Mouse (Mus musculus) kidney, adult 9 months (tissue): ENCODE results near the gene Sh3bgrl.

Source experiments
- DNase-seq: peaks from one replicate; pipeline ENCODE4 v3.0.0; 2022

Sh3bgrl gene

GRCm38 (mm10) chrX:109133500-109133899, 38.3 kb downstream of the Sh3bgrl start:
- no peak for DNase-seq

- no peak for DNase-seq
Observed at GRCm38 (mm10) chrX:109136306-109136705, 41.1 kb downstream of the Sh3bgrl start.

- no peak for DNase-seq
Observed at GRCm38 (mm10) chrX:109136820-109137219, 41.7 kb downstream of the Sh3bgrl start.

- DNase-seq, result no peak
Observed at GRCm38 (mm10) chrX:109137295-109137694, 42.1 kb downstream of the Sh3bgrl start.

- no peak for DNase-seq
Observed at GRCm38 (mm10) chrX:109141337-109141870, 46.2 kb downstream of the Sh3bgrl start.

GRCm38 (mm10) chrX:109142281-109142680, 47.1 kb downstream of the Sh3bgrl start:
- DNase-seq, result peak; percentile 30

GRCm38 (mm10) chrX:109145779-109146178, 50.6 kb downstream of the Sh3bgrl start:
- DNase-seq, result no peak

- no peak for DNase-seq
Observed at GRCm38 (mm10) chrX:109147108-109147507, 51.9 kb downstream of the Sh3bgrl start.

GRCm38 (mm10) chrX:109151228-109151627, 56.1 kb downstream of the Sh3bgrl start:
- no peak for DNase-seq

GRCm38 (mm10) chrX:109160326-109160725, 65.2 kb downstream of the Sh3bgrl start:
- DNase-seq, result no peak

GRCm38 (mm10) chrX:109160901-109161300, 65.7 kb downstream of the Sh3bgrl start:
- DNase-seq, result no peak

GRCm38 (mm10) chrX:109175038-109175437, 79.9 kb downstream of the Sh3bgrl start:
- DNase-seq, result no peak

GRCm38 (mm10) chrX:109175470-109175869, 80.3 kb downstream of the Sh3bgrl start:
- DNase-seq, result no peak

GRCm38 (mm10) chrX:109184706-109185478, 89.7 kb downstream of the Sh3bgrl start:
- DNase-seq, result no peak

- DNase-seq, result no peak
Observed at GRCm38 (mm10) chrX:109189607-109190006, 94.4 kb downstream of the Sh3bgrl start.

- peak; percentile 43 for DNase-seq
Observed at GRCm38 (mm10) chrX:109190969-109191368, 95.8 kb downstream of the Sh3bgrl start.

GRCm38 (mm10) chrX:109191436-109191835, 96.3 kb downstream of the Sh3bgrl start:
- peak; percentile 37 for DNase-seq

GRCm38 (mm10) chrX:109196468-109196867, 101.3 kb downstream of the Sh3bgrl start, which contains the start of gene Gm6377:
Gene Gm6377, plus strand, starts transcription at chrX:109196756.
- peak; percentile 1 for DNase-seq

GRCm38 (mm10) chrX:109207843-109208242, 112.7 kb downstream of the Sh3bgrl start:
- no peak for DNase-seq

GRCm38 (mm10) chrX:109228720-109229119, 133.6 kb downstream of the Sh3bgrl start:
- DNase-seq, result no peak

GRCm38 (mm10) chrX:109235383-109236036, 140.3 kb downstream of the Sh3bgrl start:
- DNase-seq, result peak; percentile 0

- DNase-seq, result peak; percentile 14
Observed at GRCm38 (mm10) chrX:109238163-109238562, 143.0 kb downstream of the Sh3bgrl start.
